Mouse (Mus musculus) neural tube, embryonic 11.5 days (tissue): ENCODE measurements around the gene Nub1. TPM values are rescaled to one million over a fixed set of nuclear protein-coding genes. Genes with fewer than 3 reads are reported as not detected.
A peak's percentile ranks its signal among the peaks of the same experiment; 100 is the strongest.

Source experiments
- ATAC-seq: fragments of 200-750 bp; cut with Nextera tagmentation; 2 replicates; pipeline ENCODE4 v1.8.0; 2017; ENCODE audit warnings: moderate number of reproducible peaks, mild to moderate bottlenecking, moderate TSS enrichment, moderate library complexity; ENCODE audit not compliant: insufficient read depth, low FRiP score, low TSS enrichment
- DNase-seq: peaks from one replicate; pipeline ENCODE4 v3.0.0-alpha.2; 2015; ENCODE audit warnings: low spot score
- H3K27ac ChIP-seq: fragments of 300-500 bp; sonication (generic); 2 replicates; pipeline ENCODE4 v1.5.1; 2014; ENCODE audit warnings: low read depth, mild to moderate bottlenecking, low read length
- H3K27me3 ChIP-seq: fragments of 300-500 bp; sonication (generic); 2 replicates; pipeline ENCODE4 v1.6.1; 2014; ENCODE audit warnings: mild to moderate bottlenecking, low read length, mixed read lengths; ENCODE audit not compliant: control insufficient read depth, insufficient read depth
- H3K36me3 ChIP-seq: fragments of 300-500 bp; sonication (generic); 2 replicates; pipeline ENCODE4 v1.6.1; 2014; ENCODE audit warnings: mild to moderate bottlenecking, low read length, moderate library complexity, mixed read lengths; ENCODE audit not compliant: control insufficient read depth, insufficient read depth
- H3K4me1 ChIP-seq: fragments of 300-500 bp; sonication (generic); 2 replicates; pipeline ENCODE4 v1.6.1; 2014; ENCODE audit warnings: low read length, mixed read lengths; ENCODE audit not compliant: control insufficient read depth, insufficient read depth
- H3K4me2 ChIP-seq: fragments of 300-500 bp; sonication (generic); 2 replicates; pipeline ENCODE4 v1.6.1; 2014; ENCODE audit warnings: low read depth, mild to moderate bottlenecking, moderate library complexity
- H3K4me3 ChIP-seq: fragments of 300-500 bp; sonication (generic); 2 replicates; pipeline ENCODE4 v1.5.1; 2014; ENCODE audit warnings: low read depth, low read length
- H3K9ac ChIP-seq: fragments of 300-500 bp; sonication (generic); 2 replicates; pipeline ENCODE4 v1.6.1; 2014; ENCODE audit warnings: mild to moderate bottlenecking, low read length
- H3K9me3 ChIP-seq: fragments of 300-500 bp; sonication (generic); 2 replicates; pipeline ENCODE4 v1.6.1; 2016; ENCODE audit warnings: low read length; ENCODE audit not compliant: control insufficient read depth
- WGBS: fragments of 180-500 bp; shearing (Covaris S2); extraction: QIAGEN DNeasy Blood & Tissue Kit; methylation state at CpG from one replicate; pipeline ENCODE4 v1.1.7; 2014; 5-methylcytosine and 5-hydroxymethylcytosine counted together
- polyA plus RNA-seq: library from polyadenylated mRNA; unstranded; fragments of >200 nt; fragmentation: Nextera tagmentation; extraction: Ambion mirVana; gene quantifications from 2 replicates; pipeline ENCODE4 v1.2.1, GENCODE M21; 2014

Nub1 gene
- polyA plus RNA-seq, 1 experiment from 2014 or later: 41.8 TPM

- H3K27ac ChIP-seq: no peak overlapping the region
- peak; percentile 58; the same call in 1 of the 2 replicates for ATAC-seq
- no peak overlapping the region for H3K4me2 ChIP-seq
- H3K4me1 ChIP-seq: no peaks in the 10 kb centered on the region
- peak; percentile 89 for DNase-seq
- H3K9me3 ChIP-seq: no peaks in the 10 kb centered on the region
- WGBS: 31% methylated on average over 25 of the region's 25 CpGs
- no peaks in the 10 kb centered on the region for H3K27me3 ChIP-seq
- H3K36me3 ChIP-seq: no peaks in the 10 kb centered on the region
- no peak overlapping the region for H3K4me3 ChIP-seq
- H3K9ac ChIP-seq: no peak overlapping the region
Observed at GRCm38 (mm10) chr5:24651768-24652752, 33.3 kb upstream of the Nub1 start.

- Histone ChIP-seq H3K9ac (no peak overlapping the region), H3K4me1 (no peaks in the 10 kb centered on the region), H3K4me3 (no peak overlapping the region), H3K4me2 (no peak overlapping the region), H3K9me3 (no peaks in the 10 kb centered on the region), H3K27ac (no peak overlapping the region), H3K36me3 (no peaks in the 10 kb centered on the region), H3K27me3 (no peaks in the 10 kb centered on the region)
- ATAC-seq (no peak), DNase-seq (no peak)
- WGBS: 86% methylated on average over 5 of the region's 5 CpGs
Observed at GRCm38 (mm10) chr5:24652780-24653179, 32.6 kb upstream of the Nub1 start.

- Histone ChIP-seq H3K4me1 (no peaks in the 10 kb centered on the region), H3K4me3 (no peak overlapping the region), H3K36me3 (no peaks in the 10 kb centered on the region), H3K9me3 (no peaks in the 10 kb centered on the region), H3K27me3 (no peaks in the 10 kb centered on the region), H3K4me2 (no peak overlapping the region), H3K9ac (no peak overlapping the region), H3K27ac (no peak overlapping the region)
- DNase-seq (no peak), ATAC-seq (no peak)
- WGBS: 85% methylated on average over 6 of the region's 6 CpGs
Observed at GRCm38 (mm10) chr5:24654491-24654890, 30.8 kb upstream of the Nub1 start.

GRCm38 (mm10) chr5:24657113-24657512, 28.2 kb upstream of the Nub1 start:
- Histone ChIP-seq H3K9ac (no peak overlapping the region), H3K27me3 (no peaks in the 10 kb centered on the region), H3K36me3 (no peaks in the 10 kb centered on the region), H3K4me1 (no peaks in the 10 kb centered on the region), H3K4me2 (no peak overlapping the region), H3K27ac (no peak overlapping the region), H3K4me3 (no peak overlapping the region), H3K9me3 (no peaks in the 10 kb centered on the region)
- no peak for ATAC-seq
- no peak for DNase-seq
- 54% methylated on average over 2 of the region's 2 CpGs for WGBS

- ATAC-seq: no peak
- Histone ChIP-seq H3K36me3 (no peaks in the 10 kb centered on the region), H3K9me3 (no peaks in the 10 kb centered on the region), H3K4me2 (no peak overlapping the region), H3K4me3 (no peak overlapping the region), H3K27me3 (no peaks in the 10 kb centered on the region), H3K27ac (no peak overlapping the region), H3K9ac (no peak overlapping the region), H3K4me1 (no peaks in the 10 kb centered on the region)
- no peak for DNase-seq
- WGBS: 89% methylated on average over 3 of the region's 4 CpGs
Observed at GRCm38 (mm10) chr5:24659708-24660423, 25.5 kb upstream of the Nub1 start.

- Histone ChIP-seq H3K4me3 (no peak overlapping the region), H3K4me1 (no peaks in the 10 kb centered on the region), H3K27ac (no peak overlapping the region), H3K9me3 (no peaks in the 10 kb centered on the region), H3K9ac (no peak overlapping the region), H3K4me2 (no peak overlapping the region), H3K36me3 (no peaks in the 10 kb centered on the region), H3K27me3 (no peaks in the 10 kb centered on the region)
- ATAC-seq (no peak), DNase-seq (no peak)
- 88% methylated on average over 6 of the region's 6 CpGs for WGBS
Observed at GRCm38 (mm10) chr5:24661457-24661856, 23.9 kb upstream of the Nub1 start.

- Histone ChIP-seq H3K4me2 (no peak overlapping the region), H3K4me3 (no peak overlapping the region), H3K4me1 (no peaks in the 10 kb centered on the region), H3K27me3 (no peaks in the 10 kb centered on the region), H3K36me3 (no peaks in the 10 kb centered on the region), H3K27ac (no peak overlapping the region), H3K9me3 (no peaks in the 10 kb centered on the region), H3K9ac (no peak overlapping the region)
- WGBS: 43% methylated on average over 4 of the region's 4 CpGs
- no peak for ATAC-seq
- DNase-seq: peak; percentile 77
Observed at GRCm38 (mm10) chr5:24674238-24674637, 11.1 kb upstream of the Nub1 start.

- 71% methylated on average over 1 of the region's 1 CpGs for WGBS
- Histone ChIP-seq H3K9me3 (no peaks in the 10 kb centered on the region), H3K4me2 (no peak overlapping the region), H3K27ac (no peak overlapping the region), H3K4me3 (no peak overlapping the region), H3K9ac (no peak overlapping the region), H3K27me3 (no peaks in the 10 kb centered on the region), H3K4me1 (0 out of 2 replicates have a peak, but pooled peaks cover under 1% of the 10 kb centered on the region), H3K36me3 (no peaks in the 10 kb centered on the region)
- no peak for DNase-seq
- no peak for ATAC-seq
Observed at GRCm38 (mm10) chr5:24681436-24681835, 3.9 kb upstream of the Nub1 start.
